Mouse (Mus musculus): ENCODE data around the gene Clrn2. TPM values are rescaled to one million over a fixed set of nuclear protein-coding genes. Genes with fewer than 3 reads are reported as not detected.

Clrn2 gene
- polyA plus RNA-seq, 1 experiment = not detected

DNA sequence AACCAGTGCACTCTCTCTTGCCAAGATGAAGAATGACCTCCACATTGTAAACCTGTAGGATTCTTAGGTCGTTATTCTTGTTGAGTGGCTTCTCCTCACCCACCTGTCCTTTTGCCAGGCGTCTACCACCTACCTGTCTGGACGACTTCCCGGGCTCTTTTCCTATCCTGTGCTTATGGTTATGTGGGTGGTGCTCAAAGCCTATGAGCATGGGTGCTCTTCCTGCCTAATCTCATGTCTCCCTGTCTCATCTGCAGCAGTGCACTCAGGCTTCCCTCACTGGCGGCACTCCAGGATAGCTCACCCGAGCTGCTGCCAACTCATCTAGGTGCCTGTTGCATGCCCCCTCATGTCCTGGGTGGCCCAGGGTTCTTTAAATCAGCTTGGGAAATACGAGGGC, 24.1 kb downstream of the Clrn2 start:
- TF ChIP-seq POLR2A (IDR thresholded peaks at IDR 0.05; ENCODE audit: borderline replicate concordance, extremely low read depth, low read depth, low read length) (no peak), CTCF (IDR thresholded peaks at IDR 0.05; ENCODE audit: insufficient read depth, low read length) (no peak)
- DNase-seq = no peak
- Histone ChIP-seq H3K4me1 (ENCODE audit: control insufficient read depth, insufficient read depth, low read length) (no peaks in the 10 kb centered on the region), H3K4me3 (replicated peaks; ENCODE audit: extremely low read depth, low read depth, low read length) (no peak overlapping the region)
- 79% methylated on average over 7 of the region's 7 CpGs for WGBS

DNA sequence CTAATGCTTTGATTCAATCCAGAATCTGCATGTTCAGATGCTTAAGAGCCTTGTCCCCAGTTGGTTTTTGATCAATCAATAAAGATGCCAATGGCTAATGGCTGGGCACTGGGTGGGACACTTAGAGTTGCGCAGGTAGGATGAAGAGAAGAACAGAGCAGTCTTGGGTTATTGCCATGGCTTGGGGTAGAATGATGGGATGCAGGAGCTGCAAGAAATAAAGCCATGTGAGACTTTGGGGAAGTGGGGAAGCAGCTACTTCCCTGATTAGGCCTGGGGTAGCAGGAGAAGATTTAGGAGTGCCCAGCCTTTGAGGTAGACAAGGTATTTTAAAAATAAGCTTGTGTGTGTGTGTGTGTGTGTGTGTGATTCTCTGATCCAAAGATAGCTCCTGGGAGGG, 26.5 kb downstream of the Clrn2 start:
- TF ChIP-seq POLR2A (IDR thresholded peaks at IDR 0.05; ENCODE audit: borderline replicate concordance, extremely low read depth, low read depth, low read length) (no peak), CTCF (IDR thresholded peaks at IDR 0.05; ENCODE audit: insufficient read depth, low read length) (no peak)
- DNase-seq = no peak
- WGBS = 90% methylated on average over 1 of the region's 1 CpGs
- Histone ChIP-seq H3K4me1 (ENCODE audit: control insufficient read depth, insufficient read depth, low read length) (no peaks in the 10 kb centered on the region; the same call in 1 of the 2 replicates), H3K4me3 (replicated peaks; ENCODE audit: extremely low read depth, low read depth, low read length) (no peak overlapping the region)

DNA sequence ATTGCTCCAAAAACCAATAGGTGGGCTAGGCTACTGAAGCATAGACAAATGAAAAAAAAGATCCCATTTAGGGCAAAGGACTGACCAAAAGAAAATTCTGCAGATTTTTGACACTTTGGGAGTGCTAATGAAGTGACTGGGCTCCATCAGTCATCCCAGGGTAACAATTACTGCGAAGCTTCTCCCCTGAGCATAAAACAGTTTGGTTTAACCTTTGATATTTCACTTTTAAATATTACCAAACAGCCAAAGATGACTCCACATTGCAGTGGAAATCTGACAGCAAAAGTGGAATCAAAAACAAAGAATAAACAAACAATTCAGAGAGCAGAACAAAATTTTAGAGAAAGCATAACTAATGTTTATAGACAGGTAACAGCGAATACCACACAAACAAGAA, 27.6 kb downstream of the Clrn2 start:
- Histone ChIP-seq H3K4me3 (replicated peaks; ENCODE audit: extremely low read depth, low read depth, low read length) (no peak overlapping the region), H3K4me1 (ENCODE audit: control insufficient read depth, insufficient read depth, low read length) (no peaks in the 10 kb centered on the region; the same call in 1 of the 2 replicates)
- 87% methylated on average over 2 of the region's 2 CpGs for WGBS
- DNase-seq = no peak
- TF ChIP-seq CTCF (IDR thresholded peaks at IDR 0.05; ENCODE audit: insufficient read depth, low read length) (no peak), POLR2A (IDR thresholded peaks at IDR 0.05; ENCODE audit: borderline replicate concordance, extremely low read depth, low read depth, low read length) (no peak)

DNA sequence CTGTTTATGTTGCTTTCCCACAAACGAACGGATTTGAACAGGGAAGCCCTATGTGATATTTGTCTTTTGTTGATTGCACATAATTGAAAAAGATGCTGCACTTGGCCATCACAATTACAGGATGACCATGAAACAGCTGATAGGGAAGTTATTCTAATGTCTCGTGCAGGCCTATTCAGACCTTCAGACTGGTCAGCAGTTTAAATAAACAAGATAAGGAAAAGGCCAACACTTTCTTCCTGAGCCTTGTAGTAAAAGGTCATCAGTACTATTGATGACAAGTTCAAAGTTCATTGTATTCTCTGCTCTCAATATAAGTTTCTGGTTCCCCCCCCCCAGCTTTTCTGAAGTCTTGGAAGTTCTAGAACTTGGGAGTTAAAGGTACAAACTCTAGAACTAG, 29.1 kb downstream of the Clrn2 start:
- DNase-seq = no peak
- TF ChIP-seq CTCF (IDR thresholded peaks at IDR 0.05; ENCODE audit: insufficient read depth, low read length) (no peak), POLR2A (IDR thresholded peaks at IDR 0.05; ENCODE audit: borderline replicate concordance, extremely low read depth, low read depth, low read length) (no peak)
- no peaks in the 10 kb centered on the region; the same call in 1 of the 2 replicates for H3K4me1 ChIP-seq (ENCODE audit: control insufficient read depth, insufficient read depth, low read length)
- H3K4me3 ChIP-seq (replicated peaks; ENCODE audit: extremely low read depth, low read depth, low read length) = no peak overlapping the region
- 51% methylated on average over 3 of the region's 3 CpGs for WGBS

DNA sequence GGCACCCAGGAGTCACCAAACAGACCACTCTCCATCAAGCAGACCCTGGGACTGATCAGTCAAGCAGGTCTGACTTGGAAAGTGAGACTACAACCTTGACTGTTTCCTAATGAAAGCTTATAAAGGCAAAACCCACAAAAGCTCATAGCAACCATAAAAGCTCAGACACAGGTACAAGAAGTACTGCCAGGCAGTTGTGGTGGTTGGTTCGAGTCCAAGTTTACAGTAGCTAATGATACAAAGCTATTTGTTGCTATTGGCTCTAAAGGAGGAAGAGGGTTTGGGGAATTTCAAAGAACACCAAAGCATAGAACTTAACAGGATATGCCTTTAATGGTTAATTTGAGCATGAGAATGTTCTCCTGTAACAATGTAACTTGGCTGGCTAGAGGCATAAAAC, 30.1 kb downstream of the Clrn2 start:
- Histone ChIP-seq H3K4me1 (ENCODE audit: control insufficient read depth, insufficient read depth, low read length) (no peaks in the 10 kb centered on the region; the same call in 1 of the 2 replicates), H3K4me3 (replicated peaks; ENCODE audit: extremely low read depth, low read depth, low read length) (no peak overlapping the region)
- 53% methylated on average over 1 of the region's 1 CpGs for WGBS
- DNase-seq = no peak
- TF ChIP-seq CTCF (IDR thresholded peaks at IDR 0.05; ENCODE audit: insufficient read depth, low read length) = no peak
- TF ChIP-seq POLR2A (IDR thresholded peaks at IDR 0.05; ENCODE audit: borderline replicate concordance, extremely low read depth, low read depth, low read length) = no peak

DNA sequence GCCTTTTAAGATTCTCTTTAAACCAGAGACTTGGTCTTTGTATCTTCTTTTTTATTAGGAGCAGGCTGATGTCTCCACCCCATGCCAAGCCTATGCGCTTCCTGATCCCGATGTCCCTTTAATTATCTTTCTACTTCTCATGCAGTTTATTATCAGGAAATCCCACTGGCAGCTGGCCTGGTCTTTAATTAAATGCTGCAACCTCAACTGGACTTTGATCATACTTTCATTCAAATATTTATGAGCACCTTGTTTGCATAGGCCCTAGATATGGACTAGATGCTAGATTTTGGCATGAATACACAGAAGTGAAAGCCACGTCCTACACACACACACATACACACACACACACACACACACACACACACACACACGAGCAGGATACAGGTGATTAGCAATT, 38.2 kb downstream of the Clrn2 start:
- 44% methylated on average over 4 of the region's 4 CpGs for WGBS

DNA sequence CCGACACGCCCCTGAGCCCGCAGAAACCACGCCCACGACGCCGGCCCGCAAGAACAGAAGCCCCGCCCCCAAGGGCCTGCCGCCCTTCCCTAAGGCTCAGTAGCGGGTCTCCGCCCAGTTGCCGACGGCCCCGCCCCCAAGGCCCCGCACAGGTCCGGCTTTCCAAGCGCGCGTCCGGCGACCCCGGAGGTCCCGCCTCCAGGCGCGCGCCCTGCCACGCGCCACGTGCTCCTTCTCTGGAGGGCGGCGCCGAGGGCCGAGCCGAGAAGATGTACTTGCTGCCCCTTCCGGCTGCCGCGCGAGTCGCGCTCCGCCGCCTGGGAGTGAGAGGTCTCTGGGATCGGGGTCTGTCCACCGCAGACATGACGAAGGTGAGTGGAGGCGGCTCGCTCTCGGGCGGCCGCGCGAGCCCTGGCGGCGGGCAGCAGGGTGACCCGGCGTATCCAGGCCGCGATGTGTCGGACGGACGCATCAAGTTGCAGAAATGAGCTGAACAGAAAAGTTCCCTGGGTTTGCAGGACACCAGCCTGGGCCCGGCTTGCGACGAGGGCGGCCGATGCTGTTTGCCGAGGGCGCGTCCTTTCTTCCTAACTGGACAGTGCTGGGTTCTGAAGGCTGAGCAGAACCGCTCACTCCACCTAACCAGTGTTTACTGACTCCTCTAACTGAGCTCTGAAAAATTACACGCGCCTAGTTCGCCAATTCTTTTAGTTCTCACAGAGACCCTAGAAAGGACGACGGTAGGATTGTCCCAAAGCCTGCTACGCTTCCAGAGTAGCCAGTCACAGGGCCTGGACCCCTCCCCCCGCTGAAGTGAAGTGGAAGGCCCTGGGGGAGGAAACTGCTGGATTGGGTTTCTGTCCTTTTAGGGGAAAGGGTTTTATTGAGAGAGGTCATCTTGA, 39.9 kb downstream of the Clrn2 start, which contains the start of gene Lap3:
Lap3 (plus strand) TSS at position 184 of the 902 bp plus-strand sequence.
- peak; percentile 99 for DNase-seq
- TF ChIP-seq CTCF (IDR thresholded peaks at IDR 0.05; ENCODE audit: insufficient read depth, low read length) (no peak), POLR2A (IDR thresholded peaks at IDR 0.05; ENCODE audit: borderline replicate concordance, extremely low read depth, low read depth, low read length) (peak; percentile 86)
- peak within 1 kb of the TSS; percentile 63 for H3K4me3 ChIP-seq (replicated peaks; ENCODE audit: extremely low read depth, low read depth, low read length)
- WGBS = under 1% methylated on average over 78 of the region's 78 CpGs
- no peaks in the 10 kb centered on the region for H3K4me1 ChIP-seq (ENCODE audit: control insufficient read depth, insufficient read depth, low read length)

More for the DNA sequence above, 38.2 kb downstream of the Clrn2 start:
- Histone ChIP-seq H3K4me1 (ENCODE audit: control insufficient read depth, insufficient read depth, low read length) (no peaks in the 10 kb centered on the region), H3K4me3 (replicated peaks; ENCODE audit: extremely low read depth, low read depth, low read length) (no peak overlapping the region)
- no peak for DNase-seq
- no peak for TF ChIP-seq POLR2A (IDR thresholded peaks at IDR 0.05; ENCODE audit: borderline replicate concordance, extremely low read depth, low read depth, low read length)
- TF ChIP-seq CTCF (IDR thresholded peaks at IDR 0.05; ENCODE audit: insufficient read depth, low read length) = no peak

DNA sequence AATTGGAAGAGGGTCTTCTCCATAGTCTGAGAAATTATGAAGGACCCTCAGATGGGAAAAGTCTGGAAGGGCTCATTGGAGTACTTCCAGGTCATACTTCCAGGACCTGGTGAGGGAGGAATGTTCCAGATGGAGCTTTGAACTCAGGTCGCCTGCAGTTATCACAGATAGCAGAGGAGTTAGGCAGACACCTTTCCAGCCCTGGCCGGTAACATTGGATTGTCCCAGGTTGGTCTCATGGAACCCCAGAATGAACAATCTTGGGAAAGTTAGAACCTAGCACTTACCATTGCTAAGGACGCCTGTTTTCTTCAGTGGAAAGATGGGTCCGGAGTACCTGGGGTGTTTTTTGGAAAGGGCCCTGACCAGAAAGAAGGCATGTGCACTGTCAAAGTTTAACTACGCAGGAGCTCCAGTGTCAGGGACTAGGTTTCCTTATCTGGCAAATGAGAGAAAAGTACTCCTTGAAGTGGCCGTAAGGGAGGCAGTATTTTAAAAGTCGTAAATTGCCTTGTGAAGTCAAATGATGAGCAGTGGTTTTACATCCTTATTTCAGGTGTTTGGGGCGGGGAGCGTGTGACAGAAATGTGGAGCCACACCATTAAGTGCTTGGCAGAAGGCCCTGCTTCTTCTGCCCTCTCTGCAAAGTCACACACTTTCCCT, 40.7 kb downstream of the Clrn2 start:
- no peak overlapping the region for H3K4me3 ChIP-seq (replicated peaks; ENCODE audit: extremely low read depth, low read depth, low read length)
- DNase-seq = no peak
- no peaks in the 10 kb centered on the region for H3K4me1 ChIP-seq (ENCODE audit: control insufficient read depth, insufficient read depth, low read length)
- WGBS = 59% methylated on average over 9 of the region's 9 CpGs
- TF ChIP-seq POLR2A (IDR thresholded peaks at IDR 0.05; ENCODE audit: borderline replicate concordance, extremely low read depth, low read depth, low read length) (no peak), CTCF (IDR thresholded peaks at IDR 0.05; ENCODE audit: insufficient read depth, low read length) (no peak)

DNA sequence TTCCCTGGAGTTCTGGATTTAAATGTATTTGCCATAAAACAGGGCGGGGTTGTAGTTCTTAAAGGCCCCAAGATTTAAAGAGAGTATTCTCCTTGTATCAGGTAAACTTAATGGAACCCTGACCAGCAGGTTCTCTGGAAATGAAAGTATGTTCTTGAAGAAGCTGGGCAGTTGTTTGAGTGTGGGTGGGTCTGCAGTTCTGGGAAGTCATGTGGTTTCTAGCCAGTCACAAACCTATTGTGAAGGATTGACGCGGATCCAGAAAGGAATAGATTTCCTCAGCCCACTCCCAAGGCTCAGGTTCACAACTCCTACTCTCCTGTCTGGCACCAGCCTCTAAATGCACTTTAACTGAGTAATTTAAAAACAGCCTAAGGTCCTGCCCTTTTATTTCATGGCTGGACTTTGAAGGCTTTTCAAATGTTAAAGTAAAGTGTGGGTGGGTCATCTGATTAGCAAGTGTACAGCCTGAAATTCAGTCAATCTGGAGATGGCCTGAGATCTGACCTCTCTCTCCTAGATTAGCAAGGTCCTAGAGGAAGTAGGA, 42.0 kb downstream of the Clrn2 start:
- no peak for DNase-seq
- Histone ChIP-seq H3K4me1 (ENCODE audit: control insufficient read depth, insufficient read depth, low read length) (no peaks in the 10 kb centered on the region), H3K4me3 (replicated peaks; ENCODE audit: extremely low read depth, low read depth, low read length) (no peak overlapping the region)
- no peak for TF ChIP-seq CTCF (IDR thresholded peaks at IDR 0.05; ENCODE audit: insufficient read depth, low read length)
- no peak for TF ChIP-seq POLR2A (IDR thresholded peaks at IDR 0.05; ENCODE audit: borderline replicate concordance, extremely low read depth, low read depth, low read length)
- WGBS = 55% methylated on average over 3 of the region's 3 CpGs
